Mouse (Mus musculus) gastrocnemius, postnatal 25 days (tissue): ENCODE results near the gene Ndufb6. TPM values are rescaled to one million over a fixed set of nuclear protein-coding genes. Genes with fewer than 3 reads are reported as not detected.
"Not testable (repeated sequence)": the region's sequence is repeated elsewhere in the genome, so short reads cannot be mapped to it uniquely, and the experiment has no call there.

Experiments
- DNase-seq: peaks from one replicate; pipeline ENCODE4 v3.0.0; 2022
- long read RNA-seq, 2 experiments: library from polyadenylated mRNA; stranded (forward); transcript quantifications; one replicate each; pipeline ENCODE4 v2.0.0; 2021
- total RNA-seq, 2 experiments: library from RNA; stranded (reverse); gene quantifications; 1 replicate in 1 of 2; 2 replicates in 1 of 2; pipeline ENCODE4 v1.2.3; 2021

Gene Ndufb6
- 100 to 1,000 TPM; 276 to 279 TPM for total RNA-seq
- long read RNA-seq, experiment 1, transcript Ndufb6-201 (4 exons, 659 nt): major isoform, 833 of 841 reads
- long read RNA-seq, experiment 1, partial matches to known transcripts: 2 of 841 reads
- long read RNA-seq, experiment 1, other reads (novel, unspliced or antisense): 4 of 841 reads
- long read RNA-seq, experiment 2, transcript Ndufb6-201 (4 exons, 659 nt): major isoform, 501 of 509 reads
- long read RNA-seq, experiment 2, partial matches to known transcripts: 5 of 509 reads
- long read RNA-seq, experiment 2, other reads (novel, unspliced or antisense): 0 of 509 reads

GRCm38 (mm10) chr4:40279276-40279900 lies at the start of gene Ndufb6:
TSS of gene Ndufb6 (minus strand) at chr4:40279421.
- peak; percentile 94 for DNase-seq

DNA sequence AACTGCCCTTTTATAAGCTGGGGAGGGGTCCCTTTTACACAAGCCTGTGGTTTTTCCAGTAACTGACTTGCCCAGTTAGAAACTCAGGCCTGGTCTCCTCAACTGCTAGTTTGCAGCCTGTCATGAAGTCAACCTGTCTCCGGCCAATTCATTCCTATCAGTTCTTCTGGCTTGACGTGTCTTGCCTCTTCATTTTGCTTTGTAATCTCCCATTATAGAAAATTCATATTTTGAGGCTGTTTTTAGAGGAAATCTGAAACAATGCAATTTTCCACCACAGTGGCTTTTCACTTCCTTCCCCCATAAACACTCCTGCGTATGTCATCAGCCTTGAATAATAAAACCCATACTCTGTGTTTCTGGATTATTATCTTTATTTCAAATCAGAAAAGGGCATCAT lies 47.9 kb upstream of the Ndufb6 start:
- no peak for DNase-seq

DNA sequence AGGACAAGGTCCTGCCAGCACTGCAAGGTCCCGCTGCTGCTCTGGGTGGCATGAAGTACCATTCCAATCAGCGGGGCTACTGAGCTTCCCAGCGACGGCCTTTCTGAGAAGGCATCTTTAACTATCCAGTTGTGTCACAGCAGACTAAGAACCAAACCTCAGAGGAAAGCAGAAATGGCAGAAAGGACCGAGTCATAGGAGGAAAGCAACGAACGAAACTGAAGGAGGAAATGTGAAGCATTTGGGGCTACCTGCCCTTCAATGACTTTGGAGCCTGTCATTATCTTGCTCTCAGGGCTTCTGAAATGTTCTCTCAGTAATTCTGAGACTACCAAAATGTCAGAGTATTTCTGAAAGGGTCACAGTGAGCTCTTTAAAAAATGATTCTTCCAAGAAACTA lies 45.4 kb upstream of the Ndufb6 start:
- DNase-seq: no peak

- no peak for DNase-seq
Measured at GRCm38 (mm10) chr4:40317404-40317803, 38.2 kb upstream of the Ndufb6 start.

DNA sequence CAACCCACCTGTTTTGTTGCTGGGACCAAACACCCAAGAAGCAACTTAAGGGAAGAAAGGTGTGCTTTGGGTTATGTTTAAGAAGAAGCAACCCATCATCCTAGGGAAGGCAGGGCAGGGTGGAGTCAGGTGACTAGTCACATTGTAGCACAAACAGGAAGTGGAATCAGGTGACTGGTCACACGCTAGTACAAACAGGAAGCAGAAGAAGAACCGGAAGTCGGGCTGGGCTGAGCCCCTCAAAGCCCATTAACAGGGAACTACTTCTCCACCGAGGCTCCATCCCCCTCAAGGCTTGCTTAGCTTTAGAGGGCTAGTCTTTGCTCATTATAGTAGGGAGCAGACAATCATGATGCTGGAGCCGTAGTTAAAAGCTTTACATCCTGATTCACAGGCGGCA lies 33.8 kb upstream of the Ndufb6 start:
- DNase-seq: no peak

DNA sequence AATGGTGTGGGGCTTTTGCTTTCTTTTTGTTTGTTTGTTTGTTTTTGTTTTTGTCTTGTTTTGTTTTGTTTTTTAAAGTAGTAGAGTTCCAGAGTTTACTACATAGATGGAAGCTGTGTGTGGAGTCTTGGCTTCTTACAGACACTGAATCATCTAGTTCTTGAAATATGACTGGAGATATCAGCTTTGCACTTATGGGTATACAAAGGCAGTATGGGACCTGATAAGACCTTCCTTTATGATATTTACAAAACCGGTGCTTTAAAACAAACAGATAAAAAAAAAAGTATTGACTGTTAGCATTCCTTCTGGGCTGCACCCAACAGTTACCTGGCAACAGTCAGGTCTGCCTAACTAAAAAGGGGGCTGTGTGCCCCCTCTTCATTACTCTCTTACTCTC lies 33.0 kb upstream of the Ndufb6 start:
- no peak for DNase-seq

DNA sequence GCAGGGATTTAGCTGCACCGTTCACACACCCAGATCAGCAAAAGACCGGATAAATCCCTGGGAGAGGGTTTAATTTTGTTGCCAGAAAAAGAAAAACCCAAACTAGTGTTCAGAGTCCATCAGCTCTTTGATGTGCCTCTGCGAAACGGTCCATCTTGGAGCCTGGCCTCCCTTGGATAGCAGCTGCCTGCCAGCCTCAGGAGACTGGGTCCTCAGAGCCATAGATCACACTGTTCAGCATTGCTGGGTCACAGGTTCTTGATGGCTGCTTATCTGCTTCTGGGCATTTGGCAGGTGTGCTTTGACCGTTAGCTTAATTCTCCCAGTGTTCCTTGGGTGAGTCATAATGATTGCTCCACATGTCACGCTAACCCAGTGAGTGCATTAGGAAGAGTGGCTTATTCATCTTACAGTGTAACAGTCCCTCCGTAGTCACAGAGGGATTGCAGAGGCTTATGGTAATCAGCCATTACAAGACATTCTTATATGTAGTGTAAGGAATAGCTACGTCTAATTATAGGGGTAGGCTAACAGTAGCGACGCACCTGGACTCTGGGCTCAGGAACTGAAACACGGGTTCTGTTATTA lies 31.7 kb upstream of the Ndufb6 start:
- no peak for DNase-seq

- no peak for DNase-seq
Measured at GRCm38 (mm10) chr4:40309682-40310081, 30.5 kb upstream of the Ndufb6 start.

GRCm38 (mm10) chr4:40302445-40303125 lies 23.4 kb upstream of the Ndufb6 start:
- DNase-seq: no peak

DNA sequence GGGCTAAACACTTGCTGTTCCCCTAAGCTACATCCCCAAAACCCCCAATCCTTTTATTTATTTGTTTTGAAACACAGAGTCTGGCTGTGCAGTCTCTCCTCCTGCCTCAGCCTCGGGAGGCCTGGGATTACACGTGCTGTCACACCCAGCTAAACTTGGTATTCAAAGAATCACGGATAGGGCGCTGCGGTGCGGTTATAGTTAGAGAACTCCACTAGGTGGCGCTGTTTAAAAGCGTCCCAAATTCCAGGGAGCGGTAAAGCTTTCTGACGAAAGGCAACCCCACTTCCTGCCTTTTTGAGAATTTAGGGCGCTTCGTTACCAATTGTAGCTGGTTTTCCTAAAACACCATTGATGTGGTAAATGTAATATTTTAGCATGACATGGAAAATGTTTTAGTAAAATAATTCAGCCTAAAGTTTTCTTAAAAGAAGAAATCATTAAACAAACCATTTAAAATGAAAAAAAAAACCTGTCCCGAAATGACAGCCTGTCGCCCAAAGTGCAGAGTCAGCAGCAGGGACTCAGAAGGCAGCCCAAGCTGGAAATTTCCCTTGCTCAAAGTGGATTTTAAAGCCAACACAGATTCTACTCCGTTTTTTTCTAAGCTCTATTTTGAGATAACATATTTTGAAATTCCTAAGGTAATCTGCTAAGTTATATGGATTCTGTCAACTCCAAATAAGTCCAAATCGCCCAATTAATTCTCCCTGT lies 22.0 kb upstream of the Ndufb6 start:
- DNase-seq: peak; percentile 13

DNA sequence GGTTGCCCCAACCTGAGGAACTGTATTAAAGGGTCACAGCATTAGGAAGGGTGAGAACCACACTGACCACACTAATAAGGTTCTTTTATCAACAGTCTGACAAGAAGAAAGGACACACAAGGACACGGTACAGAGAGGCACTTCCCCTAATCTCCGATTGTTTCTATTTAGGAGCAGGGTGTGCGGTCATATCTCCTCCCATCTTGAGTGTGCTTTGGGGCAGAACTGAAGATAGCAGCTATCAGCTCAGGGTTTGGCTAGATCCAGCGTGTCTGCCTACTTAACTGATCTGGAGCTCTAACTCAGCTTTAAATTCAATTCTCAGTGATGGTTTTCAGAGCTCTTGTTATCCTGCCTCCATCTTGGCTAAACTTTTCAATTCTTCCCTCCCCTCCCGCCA lies 19.9 kb upstream of the Ndufb6 start:
- DNase-seq: no peak

- DNase-seq: not testable (repeated sequence)
Measured at GRCm38 (mm10) chr4:40291511-40291910, 12.3 kb upstream of the Ndufb6 start.

- no peak for DNase-seq
Measured at GRCm38 (mm10) chr4:40289046-40289445, 9.8 kb upstream of the Ndufb6 start.

DNA sequence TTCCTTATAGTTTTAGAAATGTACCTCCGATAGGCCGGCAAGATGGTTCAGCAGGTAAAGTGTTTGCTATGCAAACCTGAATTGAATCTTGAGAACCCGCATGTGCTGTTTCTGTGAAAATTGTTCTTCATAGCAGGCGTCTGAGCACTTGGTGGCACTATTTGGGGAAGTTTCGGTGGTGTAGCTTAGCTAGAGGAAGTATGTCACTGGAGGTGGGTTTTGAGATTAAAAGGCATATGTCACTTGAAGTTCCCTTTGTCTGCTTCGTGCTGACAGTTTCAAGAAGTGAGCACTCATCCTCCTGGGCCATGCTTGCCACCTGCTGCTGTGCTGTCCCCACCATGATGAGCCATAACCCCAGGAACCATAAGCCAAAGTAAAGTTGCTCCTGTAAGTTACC lies 8.2 kb upstream of the Ndufb6 start:
- DNase-seq: no peak

GRCm38 (mm10) chr4:40285582-40285981 lies 6.4 kb upstream of the Ndufb6 start:
- no peak for DNase-seq

- peak; percentile 7 for DNase-seq
Measured at GRCm38 (mm10) chr4:40278880-40279275, 343 bp downstream of the Ndufb6 start.

- DNase-seq: peak; percentile 95
Measured at GRCm38 (mm10) chr4:40269430-40270032, 9.7 kb downstream of the Ndufb6 start, which contains the start of the genes Smim27 and Topors. TSS of gene Smim27 (plus strand) at chr4:40269579. TSS of gene Topors (minus strand) at chr4:40269850.

- DNase-seq: no peak
Measured at GRCm38 (mm10) chr4:40268835-40269234, 10.4 kb downstream of the Ndufb6 start.

GRCm38 (mm10) chr4:40268204-40268813 lies 10.9 kb downstream of the Ndufb6 start:
- DNase-seq: peak; percentile 89

DNA sequence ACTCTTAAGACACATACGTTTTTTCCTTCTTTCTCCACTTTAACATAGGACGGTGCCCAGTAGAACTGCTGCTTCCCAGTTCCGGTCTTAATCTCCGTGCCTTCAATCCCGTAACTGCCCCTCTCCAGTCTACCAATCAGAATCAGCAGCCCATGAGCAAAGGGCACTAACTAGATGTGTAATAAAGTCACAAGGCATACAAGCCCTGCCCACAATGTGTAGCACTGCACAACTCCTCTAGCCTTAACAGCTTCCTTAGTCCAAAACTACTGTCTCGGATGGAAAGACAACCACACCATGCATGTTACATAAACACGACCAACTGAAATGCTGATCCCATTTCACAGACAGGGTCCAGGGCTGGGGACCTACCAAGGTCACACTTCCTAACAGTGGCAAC lies 11.5 kb downstream of the Ndufb6 start:
- DNase-seq: no peak

- DNase-seq: no peak
Measured at GRCm38 (mm10) chr4:40264321-40264720, 14.9 kb downstream of the Ndufb6 start.
